Mouse (Mus musculus): ENCODE results near the gene Timm44.

DNA sequence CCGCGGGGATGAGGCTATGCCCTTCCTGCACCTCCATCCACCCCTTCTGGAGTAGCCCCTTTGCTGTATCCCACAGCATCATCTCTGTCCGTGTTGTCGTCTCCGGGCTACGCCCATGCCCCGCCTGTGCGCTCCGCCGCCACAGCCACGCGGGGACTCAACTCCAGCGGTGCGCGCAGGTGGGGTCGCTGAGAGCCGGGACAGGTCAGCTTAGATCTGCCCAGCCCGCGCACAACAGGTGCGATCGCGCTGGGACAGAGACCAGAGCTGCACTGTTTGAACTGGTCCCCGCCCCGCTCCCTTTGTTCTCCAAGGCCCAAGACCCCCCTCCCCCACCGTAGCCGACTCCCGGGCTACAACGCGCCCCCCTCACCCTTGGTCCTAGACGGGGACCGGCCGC lies 17.0 kb downstream of the Timm44 start:
- TF ChIP-seq POLR2AphosphoS2 (IDR thresholded peaks at IDR 0.05; ENCODE audit: insufficient read length, low read depth) (peak; percentile 43), POLR2A (IDR thresholded peaks at IDR 0.05; ENCODE audit: insufficient read length, low read depth) (no peak), REST (IDR thresholded peaks at IDR 0.05; ENCODE audit: insufficient read depth, insufficient read length) (no peak), E2F4 (IDR thresholded peaks at IDR 0.05; ENCODE audit: insufficient read depth) (no peak), USF1 (IDR thresholded peaks at IDR 0.05; ENCODE audit: low read depth) (no peak), MYOD1 (IDR thresholded peaks at IDR 0.05; ENCODE audit: control insufficient read depth in 1 of 3, insufficient read length in 2 of 3, low read depth in 2 of 3) (peak in 2 of 3 experiments; percentile 32 to 46), MAX (IDR thresholded peaks at IDR 0.05; ENCODE audit: low read depth) (no peak), MYOG (IDR thresholded peaks at IDR 0.05; ENCODE audit: control insufficient read depth in 1 of 3, insufficient read depth in 1 of 3, insufficient read length in 2 of 3, low read depth in 2 of 3) (peak in 1 of 3 experiments; percentile 4), TCF12 (IDR thresholded peaks at IDR 0.05; ENCODE audit: insufficient read depth, poor library complexity, severe bottlenecking) (no peak)

Data from myocyte (in vitro differentiated cells).